Mouse (Mus musculus) intestine, embryonic 16.5 days (tissue): Measurements from ENCODE around the gene Luzp2. TPM values are rescaled to one million over a fixed set of nuclear protein-coding genes. Genes with fewer than 3 reads are reported as not detected.
"Not testable (repeated sequence)": the region's sequence is repeated elsewhere in the genome, so short reads cannot be mapped to it uniquely, and the experiment has no call there.

Source experiments
- ATAC-seq: fragments of 200-750 bp; cut with Nextera tagmentation; 2 replicates; pipeline ENCODE4 v1.8.0; 2017; ENCODE audit warnings: moderate TSS enrichment, moderate library complexity
- H3K27ac ChIP-seq: fragments of 300-500 bp; sonication (generic); 2 replicates; pipeline ENCODE4 v1.5.1; 2014; ENCODE audit warnings: mild to moderate bottlenecking, low read length
- H3K27me3 ChIP-seq: fragments of 300-500 bp; sonication (generic); replicated peaks from 2 replicates; pipeline ENCODE4 v1.6.1; 2014; ENCODE audit warnings: low read length, control low read depth, mixed read lengths; ENCODE audit not compliant: control insufficient read depth, insufficient read depth
- H3K36me3 ChIP-seq: fragments of 300-500 bp; sonication (generic); 2 replicates; pipeline ENCODE4 v1.6.1; 2014; ENCODE audit warnings: low read length, control low read depth; ENCODE audit not compliant: control insufficient read depth, insufficient read depth
- H3K4me1 ChIP-seq: fragments of 300-500 bp; sonication (generic); 2 replicates; pipeline ENCODE4 v1.6.1; 2014; ENCODE audit warnings: low read length, control low read depth, mixed read lengths; ENCODE audit not compliant: control insufficient read depth, insufficient read depth
- H3K4me2 ChIP-seq: fragments of 300-500 bp; sonication (generic); 2 replicates; pipeline ENCODE4 v1.6.1; 2014; ENCODE audit warnings: low read depth, low read length, control low read depth
- H3K4me3 ChIP-seq: fragments of 300-500 bp; sonication (generic); 2 replicates; pipeline ENCODE4 v1.5.1; 2014; ENCODE audit warnings: mild to moderate bottlenecking, low read length
- H3K9ac ChIP-seq: fragments of 300-500 bp; sonication (generic); 2 replicates; pipeline ENCODE4 v1.6.1; 2014; ENCODE audit warnings: low read depth, low read length
- H3K9me3 ChIP-seq: fragments of 300-500 bp; sonication (generic); 2 replicates; pipeline ENCODE4 v1.6.1; 2016; ENCODE audit warnings: low read length, control low read depth; ENCODE audit not compliant: control insufficient read depth
- WGBS: fragments of 180-500 bp; shearing (Covaris S2); extraction: QIAGEN DNeasy Blood & Tissue Kit; methylation state at CpG from one replicate; pipeline ENCODE4 v1.1.7; 2014; 5-methylcytosine and 5-hydroxymethylcytosine counted together
- polyA plus RNA-seq: library from polyadenylated mRNA; unstranded; fragments of >200 nt; fragmentation: Nextera tagmentation; extraction: Ambion mirVana; gene quantifications from 2 replicates; pipeline ENCODE4 v1.2.1, GENCODE M21; 2015

Gene Luzp2
- polyA plus RNA-seq, 1 experiment from 2014 or later: 0.50 TPM

GRCm38 (mm10) chr7:54962678-54963077 lies 127.4 kb downstream of the Luzp2 start:
- no peak overlapping the region for H3K9ac ChIP-seq
- H3K27ac ChIP-seq: no peak overlapping the region
- no peak overlapping the region for H3K4me2 ChIP-seq
- ATAC-seq: no peak
- no peaks in the 10 kb centered on the region for H3K4me1 ChIP-seq
- H3K27me3 ChIP-seq: no peaks in the 10 kb centered on the region
- no peaks in the 10 kb centered on the region for H3K9me3 ChIP-seq
- no peak overlapping the region for H3K4me3 ChIP-seq
- H3K36me3 ChIP-seq: no peaks in the 10 kb centered on the region
- 87% methylated on average over 4 of the region's 4 CpGs for WGBS

- Histone ChIP-seq H3K27ac (no peak overlapping the region), H3K4me3 (no peak overlapping the region), H3K27me3 (no peaks in the 10 kb centered on the region), H3K36me3 (no peaks in the 10 kb centered on the region), H3K4me2 (no peak overlapping the region), H3K9me3 (no peaks in the 10 kb centered on the region), H3K9ac (no peak overlapping the region), H3K4me1 (no peaks in the 10 kb centered on the region)
- ATAC-seq: no peak
These were observed 142.1 kb downstream of the Luzp2 start for GRCm38 (mm10) chr7:54977372-54977771.

- no peaks in the 10 kb centered on the region for H3K4me1 ChIP-seq
- 71% methylated on average over 4 of the region's 4 CpGs for WGBS
- ATAC-seq: no peak
- no peaks in the 10 kb centered on the region for H3K9me3 ChIP-seq
- H3K4me3 ChIP-seq: no peak overlapping the region
- no peak overlapping the region for H3K9ac ChIP-seq
- H3K27ac ChIP-seq: no peak overlapping the region
- no peak overlapping the region for H3K4me2 ChIP-seq
- no peaks in the 10 kb centered on the region for H3K36me3 ChIP-seq
- no peaks in the 10 kb centered on the region for H3K27me3 ChIP-seq
These were observed 145.3 kb downstream of the Luzp2 start for GRCm38 (mm10) chr7:54980585-54980984.

GRCm38 (mm10) chr7:55000397-55000796 lies 165.1 kb downstream of the Luzp2 start:
- WGBS: 50% methylated on average over 2 of the region's 2 CpGs
- ATAC-seq: no peak
- no peak overlapping the region for H3K4me2 ChIP-seq
- H3K9me3 ChIP-seq: no peaks in the 10 kb centered on the region
- H3K9ac ChIP-seq: no peak overlapping the region
- H3K27me3 ChIP-seq: no peaks in the 10 kb centered on the region
- H3K4me1 ChIP-seq: no peaks in the 10 kb centered on the region
- no peaks in the 10 kb centered on the region for H3K36me3 ChIP-seq
- H3K4me3 ChIP-seq: no peak overlapping the region
- H3K27ac ChIP-seq: no peak overlapping the region

- 52% methylated on average over 4 of the region's 4 CpGs for WGBS
- no peak overlapping the region for H3K4me2 ChIP-seq
- no peaks in the 10 kb centered on the region for H3K4me1 ChIP-seq
- H3K4me3 ChIP-seq: no peak overlapping the region
- no peaks in the 10 kb centered on the region for H3K36me3 ChIP-seq
- no peaks in the 10 kb centered on the region for H3K27me3 ChIP-seq
- no peaks in the 10 kb centered on the region for H3K9me3 ChIP-seq
- no peak overlapping the region for H3K27ac ChIP-seq
- H3K9ac ChIP-seq: no peak overlapping the region
- ATAC-seq: no peak
These were observed 174.0 kb downstream of the Luzp2 start for GRCm38 (mm10) chr7:55009173-55009771.

- not testable (repeated sequence) for ATAC-seq, H3K27ac ChIP-seq, H3K4me3 ChIP-seq, H3K9ac ChIP-seq, H3K9me3 ChIP-seq, H3K4me1 ChIP-seq, H3K4me2 ChIP-seq, H3K36me3 ChIP-seq, H3K27me3 ChIP-seq
- WGBS: 90% methylated on average over 2 of the region's 2 CpGs
These were observed 298.6 kb downstream of the Luzp2 start for GRCm38 (mm10) chr7:55133850-55134249.

GRCm38 (mm10) chr7:55188927-55189326 lies 353.6 kb downstream of the Luzp2 start:
- H3K27me3 ChIP-seq: no peaks in the 10 kb centered on the region
- H3K36me3 ChIP-seq: no peaks in the 10 kb centered on the region
- H3K9ac ChIP-seq: no peak overlapping the region
- H3K4me2 ChIP-seq: no peak overlapping the region
- H3K4me3 ChIP-seq: no peak overlapping the region
- no peaks in the 10 kb centered on the region for H3K4me1 ChIP-seq
- no peak for ATAC-seq
- WGBS: 90% methylated on average over 10 of the region's 10 CpGs
- no peak overlapping the region for H3K27ac ChIP-seq
- H3K9me3 ChIP-seq: no peaks in the 10 kb centered on the region

- no peaks in the 10 kb centered on the region for H3K27me3 ChIP-seq
- no peak overlapping the region for H3K4me2 ChIP-seq
- no peak overlapping the region for H3K4me3 ChIP-seq
- H3K9me3 ChIP-seq: no peaks in the 10 kb centered on the region
- ATAC-seq: no peak
- no peaks in the 10 kb centered on the region for H3K36me3 ChIP-seq
- H3K4me1 ChIP-seq: no peaks in the 10 kb centered on the region
- no peak overlapping the region for H3K9ac ChIP-seq
- H3K27ac ChIP-seq: no peak overlapping the region
- 84% methylated on average over 2 of the region's 2 CpGs for WGBS
These were observed 354.2 kb downstream of the Luzp2 start for GRCm38 (mm10) chr7:55189496-55189895.

- no peaks in the 10 kb centered on the region for H3K27me3 ChIP-seq
- no peak overlapping the region for H3K9ac ChIP-seq
- no peak overlapping the region for H3K4me2 ChIP-seq
- 70% methylated on average over 3 of the region's 3 CpGs for WGBS
- no peaks in the 10 kb centered on the region for H3K9me3 ChIP-seq
- no peak overlapping the region for H3K27ac ChIP-seq
- ATAC-seq: no peak
- H3K4me3 ChIP-seq: no peak overlapping the region
- H3K36me3 ChIP-seq: no peaks in the 10 kb centered on the region
- no peaks in the 10 kb centered on the region for H3K4me1 ChIP-seq
These were observed 355.4 kb downstream of the Luzp2 start for GRCm38 (mm10) chr7:55190655-55191054.

- Histone ChIP-seq H3K4me1 (no peaks in the 10 kb centered on the region), H3K4me3 (no peak overlapping the region), H3K27me3 (no peaks in the 10 kb centered on the region), H3K9me3 (no peaks in the 10 kb centered on the region), H3K9ac (no peak overlapping the region), H3K4me2 (no peak overlapping the region), H3K27ac (no peak overlapping the region), H3K36me3 (no peaks in the 10 kb centered on the region)
- 81% methylated on average over 2 of the region's 2 CpGs for WGBS
- ATAC-seq: no peak
These were observed 363.5 kb downstream of the Luzp2 start for GRCm38 (mm10) chr7:55198806-55199205.
